Mouse (Mus musculus): ENCODE results near the gene Mlxipl.

The Mlxipl gene

DNA sequence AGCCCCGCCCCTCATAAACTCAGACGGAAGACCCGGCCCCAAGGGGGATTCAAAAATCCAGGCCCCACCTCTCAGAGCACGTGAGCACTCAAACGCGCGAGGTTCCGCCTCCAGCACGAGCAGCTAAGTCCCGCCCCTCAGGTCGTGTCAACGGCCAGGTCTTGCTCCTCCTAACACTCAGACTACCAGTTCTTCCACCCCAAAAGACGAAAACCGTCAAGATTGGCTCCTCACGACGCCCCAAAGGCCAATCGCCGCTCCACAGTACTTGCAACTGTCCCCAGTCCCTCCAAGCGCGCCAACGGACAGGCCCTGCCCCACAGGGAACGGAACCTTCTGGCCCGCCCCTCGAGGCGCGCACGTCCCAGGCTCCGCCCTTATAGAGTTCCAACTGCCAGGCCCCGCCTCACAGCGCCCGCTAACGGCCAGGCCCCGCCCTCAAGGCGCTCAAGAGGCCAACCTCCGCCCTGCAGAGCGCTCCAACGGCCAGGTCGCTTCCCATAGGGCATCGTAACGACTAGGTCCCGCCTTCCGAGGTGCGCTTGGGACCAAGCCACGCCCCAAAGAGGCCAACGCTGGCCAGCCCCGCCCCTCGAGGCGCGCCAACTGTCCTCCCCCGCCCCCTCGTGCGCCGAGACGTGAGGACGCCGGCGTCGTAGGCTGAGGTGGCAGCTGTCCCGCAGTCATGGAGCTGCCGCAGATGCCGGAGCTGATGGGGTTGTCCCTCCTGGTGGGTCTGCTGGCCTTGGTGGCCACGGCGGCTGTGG is 59.5 kb downstream of the Mlxipl start, which contains the start of gene Tbl2:
Gene Tbl2, plus strand, starts transcription at position 605 of the 767 bp plus-strand sequence.
- peak; percentile 100 for DNase-seq

DNA sequence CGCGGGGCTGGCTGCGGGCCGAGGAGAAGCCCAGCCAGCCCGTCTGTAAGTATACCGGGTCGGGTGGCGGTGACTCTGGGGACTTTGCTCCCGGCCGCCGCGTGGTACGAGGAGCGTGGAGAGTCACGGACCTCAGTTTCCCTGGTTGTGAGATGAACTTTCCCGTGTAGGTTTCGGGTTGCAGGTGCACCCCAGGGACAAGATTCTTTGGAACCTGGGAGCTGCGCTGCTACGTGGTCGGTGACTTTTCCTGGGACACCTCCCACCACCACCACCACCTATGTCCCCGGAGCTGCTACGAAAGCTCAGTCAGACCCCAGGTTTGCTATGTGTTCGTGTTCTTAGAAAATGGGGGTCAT is 60.1 kb downstream of the Mlxipl start:
- no peak for DNase-seq

DNA sequence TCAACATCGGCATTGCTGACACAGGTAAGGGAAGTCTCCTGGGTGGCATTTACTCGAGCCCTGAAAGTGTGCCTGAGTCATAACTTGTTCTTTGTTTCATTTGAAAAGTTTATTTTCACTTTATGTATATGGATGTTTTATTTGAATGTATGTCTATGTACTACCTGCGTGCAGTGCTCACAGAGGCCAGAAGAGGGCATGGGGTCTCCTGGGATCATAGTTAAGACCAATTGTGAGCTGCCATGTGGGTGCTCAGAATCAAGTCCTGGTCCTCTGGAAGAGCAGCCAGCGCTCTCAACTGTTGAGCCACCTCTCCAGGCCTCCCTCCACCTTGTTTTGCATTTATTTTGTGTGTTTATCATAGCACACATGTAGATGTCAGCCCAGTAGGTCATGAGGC is 66.8 kb downstream of the Mlxipl start:
- no peak for DNase-seq

DNA sequence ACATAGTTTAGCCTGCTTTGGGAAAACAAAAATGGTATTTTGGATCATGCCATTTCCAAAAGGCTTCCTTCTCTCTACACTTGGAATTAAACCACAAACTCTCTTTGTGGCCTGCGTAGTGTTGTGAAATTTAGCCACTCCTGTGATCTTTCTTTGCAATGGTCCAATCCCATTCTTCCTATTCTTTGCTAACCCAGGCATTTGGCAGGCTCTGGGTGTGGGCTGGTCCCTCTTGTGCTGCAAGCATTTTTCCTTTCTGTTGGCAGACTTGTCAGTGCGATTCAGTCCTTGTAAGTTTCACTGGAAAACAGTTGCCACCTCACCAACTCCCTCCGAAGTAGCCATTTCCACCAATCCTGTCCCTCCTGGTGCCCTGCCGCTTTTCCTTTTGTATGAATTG is 71.5 kb downstream of the Mlxipl start:
- no peak for DNase-seq

DNA sequence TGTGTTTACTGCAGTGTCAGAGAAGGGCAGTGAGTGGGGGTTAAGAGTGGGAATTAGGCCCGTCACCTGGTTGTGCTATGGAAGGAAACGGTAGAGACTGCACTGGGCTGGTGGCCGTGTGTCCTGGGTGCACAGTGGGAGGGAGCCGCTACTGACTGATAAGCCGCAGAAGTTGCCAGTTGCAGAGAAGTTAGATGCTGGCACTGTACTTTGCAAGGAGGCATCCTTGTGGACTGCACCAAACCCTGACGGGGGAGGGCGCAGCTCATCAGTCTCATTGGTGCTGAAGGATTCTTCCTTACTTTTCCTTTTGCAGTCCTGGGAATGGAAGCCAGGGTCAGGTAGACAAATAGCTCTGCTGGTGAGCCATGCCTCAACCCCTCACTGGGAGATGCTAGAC is 72.0 kb downstream of the Mlxipl start:
- DNase-seq: no peak

DNA sequence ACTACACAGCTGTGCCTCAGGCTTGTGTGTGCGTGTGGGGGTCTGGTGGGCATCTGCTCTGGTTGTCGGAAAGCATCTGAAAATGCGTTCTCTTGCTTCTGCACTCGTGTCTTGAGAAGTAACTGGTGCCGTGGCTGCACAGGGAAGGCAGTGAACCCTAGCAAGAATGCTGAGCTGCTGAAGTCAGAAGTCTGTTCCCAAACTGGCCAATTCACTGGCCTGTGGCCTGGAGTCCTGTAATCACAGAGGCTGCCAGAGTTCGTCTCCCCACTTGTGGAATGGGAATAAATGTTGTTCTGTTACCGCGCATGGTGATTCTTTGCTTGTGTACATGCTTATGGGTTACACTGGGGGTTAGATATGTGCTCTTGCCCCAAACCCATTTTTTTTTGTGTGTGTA is 72.7 kb downstream of the Mlxipl start:
- no peak for DNase-seq

DNA sequence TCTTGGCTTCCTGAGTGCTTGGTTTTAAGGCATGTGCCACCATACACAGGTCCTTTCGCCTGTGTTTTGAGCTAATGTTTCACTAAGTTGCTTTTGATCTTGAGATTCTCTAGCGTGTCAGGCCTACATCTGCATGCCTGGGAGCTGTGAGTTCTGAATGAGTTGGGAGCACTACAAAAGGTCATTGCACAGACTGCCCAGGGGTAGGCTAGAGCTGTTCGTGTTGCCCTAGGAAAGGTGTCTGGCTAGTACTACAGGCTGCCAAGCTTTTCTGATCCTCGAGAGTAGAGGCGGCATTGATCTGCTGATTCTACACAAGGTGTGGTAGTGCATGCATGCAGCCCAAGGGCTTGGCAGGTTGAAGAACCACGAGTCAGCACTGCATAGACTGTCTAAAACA is 73.1 kb downstream of the Mlxipl start:
- no peak for DNase-seq

DNA sequence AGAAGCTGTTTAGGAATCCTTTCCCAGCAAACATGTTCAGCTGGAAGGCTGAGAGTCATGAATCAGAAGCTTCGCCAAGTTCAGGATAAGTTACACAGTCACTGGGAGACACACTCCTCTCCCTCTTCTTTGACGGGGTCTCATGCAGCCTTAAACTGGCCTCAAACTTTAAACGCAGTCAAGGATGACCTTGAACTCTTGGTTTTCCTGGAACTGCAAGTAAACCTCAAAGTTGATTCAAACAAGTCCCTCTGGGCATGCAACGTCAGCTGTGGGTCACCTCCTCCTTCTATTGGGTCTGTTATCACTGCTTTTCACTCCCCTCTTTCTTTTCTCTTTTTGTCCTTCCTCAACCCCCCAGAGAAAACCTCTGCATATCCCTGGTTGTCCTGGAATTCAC is 77.2 kb downstream of the Mlxipl start:
- no peak for DNase-seq

DNA sequence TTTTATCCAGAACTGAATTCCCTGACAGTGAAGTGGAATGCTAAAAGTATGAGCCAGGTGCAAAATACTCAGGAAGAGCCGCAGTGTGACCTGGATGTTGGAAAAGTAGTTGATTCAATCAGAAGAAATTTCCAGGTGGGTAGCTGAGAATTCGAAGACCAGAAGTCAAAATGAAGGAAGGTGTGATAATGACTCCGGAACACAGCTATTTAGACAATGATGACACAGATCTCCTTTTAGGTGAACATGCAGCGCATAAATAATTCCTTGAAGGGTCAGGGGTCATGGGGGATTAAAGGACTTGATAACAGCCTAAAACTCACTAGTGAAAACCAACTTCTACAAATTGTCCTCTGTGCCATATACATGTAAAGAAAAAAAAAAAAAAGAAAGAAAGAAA is 77.8 kb downstream of the Mlxipl start:
- no peak for DNase-seq

DNA sequence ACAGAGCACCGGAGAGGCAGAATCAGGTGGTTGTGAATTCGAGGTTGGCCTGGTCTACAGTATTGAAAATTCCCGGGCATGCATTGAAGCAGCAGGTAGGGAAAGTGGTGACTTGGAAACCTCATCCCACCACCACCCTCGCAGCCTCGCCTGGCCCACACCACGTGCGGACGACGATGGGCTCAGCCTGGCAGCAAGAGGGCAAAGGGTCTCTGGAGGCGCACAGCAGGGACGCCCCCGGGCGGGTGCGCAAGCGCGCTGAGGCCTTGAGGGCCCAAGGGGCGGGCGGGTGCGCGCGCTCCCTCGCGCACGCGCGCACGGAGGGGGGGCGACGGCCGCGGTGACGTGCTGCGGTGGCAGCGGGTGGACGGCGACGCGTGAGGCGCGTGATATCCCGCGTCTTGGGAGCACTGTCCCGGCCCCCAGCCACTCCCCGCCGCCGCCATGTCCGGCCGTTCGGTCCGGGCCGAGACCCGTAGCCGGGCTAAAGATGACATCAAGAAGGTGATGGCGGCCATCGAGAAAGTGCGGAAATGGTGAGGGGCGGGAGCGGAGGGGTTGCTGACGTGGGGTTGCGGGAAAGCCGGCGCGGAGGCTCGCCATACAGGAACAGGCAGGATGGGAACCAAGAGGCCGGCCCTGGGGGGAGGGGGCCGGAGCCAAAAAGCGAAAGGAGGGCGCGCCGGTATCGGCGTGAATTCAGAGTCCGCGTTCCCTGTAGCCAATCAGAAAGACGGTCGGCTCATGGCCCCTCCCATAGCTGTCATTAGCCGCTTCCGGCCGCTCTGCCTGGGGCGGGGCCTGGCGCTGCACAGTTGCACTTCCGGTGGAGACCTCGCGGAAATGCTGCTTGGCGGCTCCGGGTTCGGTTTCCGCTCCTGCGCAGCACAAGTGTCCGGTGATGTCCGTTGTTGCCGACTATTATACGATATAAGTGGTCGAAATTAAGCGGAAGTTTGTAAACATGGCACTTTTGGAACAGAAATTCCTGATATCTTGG is 78.7 kb downstream of the Mlxipl start, which contains the start of gene Bcl7b:
Gene Bcl7b, plus strand, starts transcription at position 221 of the 1,000 bp plus-strand sequence.
- peak; percentile 98 for DNase-seq

DNA sequence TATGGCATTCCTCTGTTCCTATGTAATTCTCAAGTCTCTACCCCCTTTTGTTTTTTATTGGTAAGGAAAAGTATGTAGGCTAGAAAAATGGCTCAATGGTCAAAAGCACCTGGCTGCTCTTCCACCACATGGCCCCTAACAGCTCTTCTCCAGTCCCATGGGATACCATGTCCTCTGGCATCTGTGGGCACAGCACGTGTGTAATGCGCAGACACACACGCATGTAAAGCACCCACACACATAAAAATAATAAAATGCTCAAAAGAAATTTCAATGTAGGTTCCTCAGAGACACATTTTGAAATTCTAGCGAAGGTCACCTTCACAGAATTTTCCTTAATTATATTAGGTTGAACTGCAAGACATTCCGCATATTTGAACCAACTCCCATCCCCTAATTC is 79.8 kb downstream of the Mlxipl start:
- DNase-seq: no peak

DNA sequence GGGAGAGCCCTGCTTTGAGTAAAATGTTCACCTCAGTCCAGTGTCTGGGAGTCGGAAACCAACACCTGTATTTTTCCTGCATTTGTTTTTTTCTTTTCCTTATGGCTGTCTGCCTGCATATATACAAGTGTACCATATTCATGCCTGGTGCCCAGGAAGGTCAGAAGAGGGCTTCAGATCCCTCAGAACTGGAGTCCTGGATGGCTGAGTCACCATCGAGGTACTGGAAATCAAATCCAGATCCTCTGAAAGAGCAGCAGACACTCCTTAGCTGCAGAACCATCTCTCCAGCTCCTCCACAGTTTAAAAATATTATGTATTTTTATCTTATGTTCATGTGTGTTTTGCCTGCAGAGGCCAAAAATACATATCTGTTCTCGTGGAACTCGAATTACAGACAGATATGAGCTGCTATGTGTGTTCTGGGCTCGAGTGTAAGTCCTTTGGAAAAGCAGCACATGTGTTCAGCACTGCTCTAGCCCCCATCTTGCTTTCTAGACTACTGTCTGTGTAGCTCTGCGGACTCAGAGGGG is 82.1 kb downstream of the Mlxipl start:
- no peak for DNase-seq

DNA sequence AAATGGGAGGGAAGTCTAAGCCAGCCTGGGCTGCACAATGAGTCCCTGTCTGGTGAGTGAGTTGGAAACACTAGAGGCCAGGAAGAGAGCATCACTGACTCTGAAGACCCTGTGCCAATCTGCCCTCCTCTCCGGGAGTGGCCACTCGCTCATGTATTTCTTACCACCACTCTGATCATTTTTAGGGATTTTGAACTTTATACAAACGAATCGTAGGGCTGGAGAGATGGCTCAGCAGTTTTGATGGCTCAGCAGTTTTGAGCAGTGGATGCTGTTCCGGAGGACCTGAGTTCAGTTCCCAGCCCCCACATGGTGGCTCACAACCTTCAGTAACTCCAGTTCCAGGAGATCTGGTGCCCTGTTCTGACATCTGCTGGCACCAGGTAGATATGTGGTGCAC is 83.3 kb downstream of the Mlxipl start:
- DNase-seq: no peak

DNA sequence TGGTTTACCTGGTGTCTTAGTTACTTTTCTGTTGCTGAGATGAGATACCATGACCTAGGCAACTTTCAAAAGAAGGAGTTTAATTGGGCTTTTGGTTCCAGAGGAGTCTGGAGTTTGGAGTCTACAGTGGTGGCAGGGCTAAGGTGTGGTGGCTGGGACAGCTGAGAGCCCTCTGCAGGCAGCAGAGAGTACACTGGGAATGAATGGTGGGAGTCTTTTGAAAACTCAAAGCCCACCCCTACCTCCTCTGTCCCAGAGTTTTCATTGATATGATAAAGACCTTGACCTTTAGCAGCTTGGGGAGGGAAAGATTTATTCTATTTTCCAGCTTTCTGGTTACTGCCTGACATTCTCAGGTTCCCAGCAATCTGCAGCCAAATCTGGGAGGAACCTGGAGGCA is 85.4 kb downstream of the Mlxipl start:
- DNase-seq: no peak

DNA sequence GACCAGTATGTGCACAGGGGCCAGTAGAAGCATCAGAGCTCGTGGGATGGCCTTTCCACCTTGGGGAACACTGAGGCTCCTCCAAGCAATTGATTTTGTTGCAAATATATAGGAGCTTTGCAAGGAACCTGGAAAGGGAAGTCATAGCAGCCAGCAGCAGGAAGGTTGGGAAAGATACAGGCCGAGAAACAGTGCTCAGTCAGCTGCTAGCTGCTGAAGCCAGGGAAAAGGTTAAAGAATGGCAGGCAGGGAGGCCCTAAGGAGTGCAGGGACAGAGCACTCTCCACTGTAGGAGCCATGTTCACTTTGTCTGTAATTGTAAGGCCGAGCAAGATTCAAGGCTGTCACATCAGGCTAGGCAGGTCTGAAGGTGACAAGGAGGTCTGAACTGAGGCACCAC is 88.8 kb downstream of the Mlxipl start:
- DNase-seq: no peak

DNA sequence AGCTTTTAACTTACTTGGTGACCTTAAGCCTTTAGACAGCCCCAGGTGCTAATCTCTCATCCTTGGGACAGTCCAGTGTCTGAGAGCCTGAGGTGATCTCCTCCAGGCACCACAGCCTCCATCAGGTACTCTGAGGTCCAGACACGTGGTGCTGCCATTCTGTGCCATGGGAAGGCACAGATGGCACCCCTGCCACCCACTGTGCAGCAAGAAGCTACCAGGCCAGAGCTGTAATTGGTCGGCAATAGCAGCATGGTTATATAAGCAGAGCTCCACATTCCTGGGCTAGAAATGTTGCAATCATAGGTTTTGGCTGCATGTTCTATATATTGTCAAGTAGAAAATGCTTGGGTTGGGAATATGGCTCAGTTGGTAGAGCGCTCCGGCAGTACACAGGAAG is 89.3 kb downstream of the Mlxipl start:
- DNase-seq: no peak

DNA sequence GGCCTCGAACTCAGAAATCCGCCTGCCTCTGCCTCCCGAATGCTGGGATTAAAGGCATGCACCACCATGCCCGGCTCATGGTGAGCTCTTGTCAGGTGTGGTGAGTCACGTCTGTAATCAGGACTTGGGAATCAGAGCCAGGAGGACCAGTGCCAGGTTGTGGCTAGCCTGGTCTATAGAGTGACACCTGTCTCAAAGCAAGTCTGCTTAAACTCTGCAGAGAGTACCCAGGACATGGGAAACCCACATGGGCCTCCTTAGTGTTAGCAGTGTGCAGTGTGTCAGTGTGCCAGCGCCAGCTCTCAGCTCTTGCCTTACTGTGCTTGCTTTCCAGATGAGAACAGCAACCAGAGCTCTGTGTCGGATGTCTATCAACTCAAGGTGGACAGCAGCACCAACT is 89.9 kb downstream of the Mlxipl start:
- no peak for DNase-seq

DNA sequence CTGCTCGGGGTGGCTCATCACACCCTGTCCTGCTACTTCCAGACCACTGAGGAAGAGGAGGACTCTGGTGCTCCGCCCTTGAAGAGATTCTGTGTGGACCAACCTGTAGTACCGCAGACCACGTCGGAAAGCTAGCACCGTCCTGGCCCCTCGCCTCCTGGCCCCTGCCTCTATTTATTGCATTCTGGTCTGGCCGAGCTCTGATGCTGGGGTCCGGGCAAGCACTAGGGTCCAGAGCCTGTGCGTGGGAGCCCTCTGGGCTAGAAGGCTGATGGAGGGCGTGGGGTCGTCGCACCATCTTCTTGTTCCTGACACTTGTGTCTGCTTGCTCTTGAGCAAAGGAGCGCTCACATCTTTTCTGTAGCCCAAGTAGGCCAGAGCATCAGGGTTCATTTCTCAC is 91.1 kb downstream of the Mlxipl start:
- no peak for DNase-seq

DNA sequence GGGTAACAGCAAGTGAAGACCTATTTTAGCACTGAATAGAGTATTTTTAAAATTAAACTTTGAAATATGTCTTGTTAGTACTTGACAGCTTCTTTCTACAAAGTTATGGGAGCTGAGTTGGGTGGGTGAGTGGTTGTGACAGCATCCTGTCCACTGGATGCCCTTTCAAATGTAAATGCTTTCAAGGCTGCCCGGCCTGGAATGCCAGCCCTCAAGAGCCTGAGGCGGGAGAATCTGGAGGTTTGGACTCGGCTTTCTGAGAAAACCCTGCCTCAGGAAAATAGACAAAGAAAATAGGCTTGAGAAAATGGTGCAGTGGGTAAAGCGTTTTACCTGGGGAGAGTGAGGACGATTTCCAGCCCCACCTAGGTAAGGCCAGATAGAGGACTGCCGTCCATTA is 92.1 kb downstream of the Mlxipl start:
- DNase-seq: no peak

DNA sequence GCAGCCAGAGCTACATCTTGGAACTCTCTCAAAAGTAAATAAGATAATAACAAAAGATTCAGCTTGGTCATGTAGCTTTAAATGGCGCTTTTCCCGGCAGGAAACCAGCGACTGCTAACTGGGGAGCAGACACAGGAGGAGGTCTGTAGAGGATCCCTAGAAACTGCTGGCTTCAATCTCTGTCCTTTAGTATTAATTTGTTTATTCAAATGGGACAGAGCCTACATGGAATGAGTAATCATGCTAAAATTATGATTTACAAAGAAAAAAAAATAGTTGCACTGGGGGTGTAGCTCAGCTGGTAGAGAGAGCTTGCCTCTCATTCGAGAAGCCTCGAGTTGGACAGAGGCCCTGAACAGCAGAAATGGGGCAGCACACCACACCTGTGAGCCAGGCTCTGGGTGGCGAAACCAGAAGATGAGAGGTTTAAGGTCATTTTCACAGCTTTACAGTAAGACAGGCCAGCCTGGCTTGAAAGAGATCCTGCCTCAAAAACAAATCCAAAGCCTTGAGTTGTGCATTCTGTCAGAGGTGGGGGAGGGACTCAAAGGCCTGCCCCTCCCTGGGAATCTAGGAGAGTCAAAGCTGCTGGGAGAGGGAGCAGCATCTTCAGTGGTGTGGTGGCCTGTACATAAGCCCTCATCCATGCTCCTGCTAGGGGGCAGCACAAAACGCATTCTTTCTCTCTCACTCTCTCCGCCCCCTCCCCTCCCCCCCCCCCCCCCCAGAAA is 93.6 kb downstream of the Mlxipl start:
- peak; percentile 46 for DNase-seq

DNA sequence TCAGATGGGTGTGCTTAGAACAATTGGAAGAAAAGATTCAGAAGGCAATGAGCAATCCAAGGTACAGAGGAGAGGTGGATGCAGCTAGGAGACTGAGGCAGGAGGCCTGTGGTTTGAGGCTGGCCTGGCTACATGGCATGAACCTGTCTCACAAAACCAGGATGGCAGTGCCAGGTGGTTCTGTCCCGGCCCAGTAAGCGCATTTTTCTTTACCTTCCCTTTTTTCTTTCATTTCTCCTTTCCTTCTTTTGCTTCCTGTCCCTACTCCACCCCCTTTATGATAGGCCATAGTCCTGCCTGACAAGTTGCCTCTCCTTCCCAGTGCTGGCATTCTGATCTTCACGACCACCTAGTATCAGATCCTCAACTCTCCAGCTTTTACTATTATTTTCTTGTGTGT is 95.3 kb downstream of the Mlxipl start:
- DNase-seq: no peak

DNA sequence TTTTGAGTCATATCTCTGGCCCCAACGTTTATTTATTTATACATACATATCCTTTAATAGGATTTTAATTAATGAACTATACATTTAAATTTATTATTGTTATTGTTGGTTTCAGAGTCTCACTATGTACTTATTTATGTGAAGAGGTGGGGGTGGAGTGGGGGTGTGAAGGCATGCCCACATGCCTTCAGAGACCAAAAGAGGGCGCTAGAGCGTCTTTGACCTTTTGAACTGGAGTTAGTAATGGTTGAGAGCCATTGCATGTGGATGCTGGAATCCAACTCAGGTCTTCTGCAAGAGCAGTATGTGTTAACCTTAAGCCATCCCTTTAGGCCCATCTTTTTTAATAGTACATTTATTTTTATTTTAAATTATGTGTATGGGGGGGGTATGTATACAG is 95.9 kb downstream of the Mlxipl start:
- peak; percentile 64 for DNase-seq

DNA sequence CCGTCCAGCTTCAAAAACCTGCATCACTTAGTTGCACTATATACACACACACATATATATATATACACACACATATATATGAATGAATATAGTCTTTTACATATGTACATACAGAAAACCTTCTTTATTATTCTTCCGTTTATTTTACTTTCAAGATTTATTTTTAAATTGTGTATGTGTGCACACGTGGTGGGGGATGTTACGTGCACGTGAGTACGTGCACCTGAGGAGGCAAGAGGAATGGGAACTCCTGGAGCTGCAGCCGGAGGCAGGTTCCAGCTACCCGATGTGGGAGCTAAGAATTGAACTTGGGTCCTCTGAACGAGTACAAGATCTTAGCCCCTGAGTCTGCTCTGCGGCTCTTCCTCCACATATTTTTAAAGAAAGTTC is 96.5 kb downstream of the Mlxipl start:
- DNase-seq: no peak

All from liver (tissue).